In the genomic region with DNA sequence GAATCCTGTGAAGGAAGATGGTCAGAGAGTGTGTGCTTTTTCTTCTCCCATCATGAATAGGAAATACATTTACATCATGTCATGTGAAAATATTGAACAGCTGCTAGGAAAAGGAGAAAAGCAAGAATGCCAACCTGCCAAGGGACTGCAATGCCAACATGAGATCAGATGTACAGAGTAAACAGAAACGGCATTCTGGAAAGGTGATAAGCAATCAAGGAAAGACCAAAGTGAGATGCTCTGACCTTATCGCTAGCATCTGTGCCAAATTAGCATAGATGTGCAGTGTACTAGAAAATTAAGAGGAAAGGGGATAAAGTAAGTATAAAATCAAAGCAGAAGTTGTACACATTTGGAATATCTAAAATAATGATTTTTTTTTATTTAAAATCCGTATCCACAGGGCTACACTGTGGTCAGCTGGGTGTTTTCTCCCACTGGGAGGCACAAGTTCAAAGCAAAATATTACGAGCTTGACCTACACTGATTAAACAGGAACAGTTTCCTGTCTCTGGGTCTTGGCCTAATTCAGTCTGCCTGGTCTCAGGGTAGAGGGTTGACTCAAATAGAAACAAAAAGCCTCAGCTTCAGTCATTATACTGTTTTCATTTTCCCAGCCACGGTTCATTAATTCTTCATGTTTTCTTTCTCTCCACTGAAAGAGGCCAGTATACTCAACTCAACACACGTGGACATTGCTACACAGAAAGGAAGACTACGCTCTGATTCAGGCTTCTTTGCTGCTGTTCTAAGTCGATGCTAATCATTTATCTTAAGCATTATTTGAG, we compare ENCODE assay signal across 14 mouse cellular contexts.
DNase-seq lines count a peak whose midpoint lies in the region; ATAC-seq and TF ChIP-seq lines count a peak whose summit lies in the region.
"Had no signal": no experiment of that assay in that cellular context is flagged by ENCODE, and none has a peak within 500 bp of the region (broad histone marks: within the 10 kb centered on the region; RNA-seq: fewer than 3 reads in every experiment).

No protein-coding gene starts in this region.

- H3K36me3 ChIP-seq in kidney, postnatal 0 days (ENCODE audit: insufficient read depth, low read length) = no peaks in the 10 kb centered on the region
- H3K36me3 ChIP-seq in kidney, adult 2 months (ENCODE audit: control insufficient read depth, insufficient read depth, low read length) = no peaks in the 10 kb centered on the region
- H3K36me3 ChIP-seq in embryonic facial prominence, embryonic 10.5 days (replicated peaks) = no peaks in the 10 kb centered on the region
- H3K36me3 ChIP-seq in hindbrain, embryonic 15.5 days = no peaks in the 10 kb centered on the region
- H3K36me3 ChIP-seq: heart, embryonic 12.5 days had no signal

- DNase-seq in kidney, postnatal 0 days (ENCODE audit: low spot score) = peak; percentile 22
- DNase-seq in kidney, adult 2 months = no peak
- DNase-seq in embryonic facial prominence, embryonic 10.5 days (ENCODE audit: low spot score) = peak; percentile 10
- peak; percentile 75 for DNase-seq in retina, embryonic 14.5 days (ENCODE audit: low spot score)
- DNase-seq in gastrocnemius, adult 18-20 months (ENCODE audit: low spot score) = no peak
- DNase-seq in spleen, postnatal 14 days (ENCODE audit: low spot score in 2 of 2) = no peak
- DNase-seq: adrenal gland, adult 8-10 months; gastrocnemius, postnatal 14 days; right cerebral cortex, postnatal 4 days had no signal

- no peaks in the 10 kb centered on the region for H3K27me3 ChIP-seq in kidney, postnatal 0 days (ENCODE audit: insufficient read depth, low read length)
- no peaks in the 10 kb centered on the region for H3K27me3 ChIP-seq in kidney, adult 2 months (replicated peaks; ENCODE audit: control insufficient read depth, insufficient read depth, low read length)
- no peaks in the 10 kb centered on the region for H3K27me3 ChIP-seq in embryonic facial prominence, embryonic 10.5 days (replicated peaks; ENCODE audit: low read depth, poor library complexity, severe bottlenecking)
- no peaks in the 10 kb centered on the region for H3K27me3 ChIP-seq in hindbrain, embryonic 15.5 days
- H3K27me3 ChIP-seq: heart, embryonic 12.5 days had no signal

- no peaks in the 10 kb centered on the region for H3K9me3 ChIP-seq in kidney, postnatal 0 days (replicated peaks; ENCODE audit: low read length)
- 0 out of 2 replicates have a peak, but pooled peaks cover 4% of the 10 kb centered on the region for H3K9me3 ChIP-seq in embryonic facial prominence, embryonic 10.5 days
- H3K9me3 ChIP-seq in hindbrain, embryonic 15.5 days = no peaks in the 10 kb centered on the region

- H3K27ac ChIP-seq in kidney, postnatal 0 days = no peak overlapping the region
- H3K27ac ChIP-seq in kidney, adult 2 months (ENCODE audit: insufficient read depth, low read depth, low read length) = no peak overlapping the region
- no peak overlapping the region for H3K27ac ChIP-seq in embryonic facial prominence, embryonic 10.5 days (replicated peaks)
- peak overlapping the region; percentile 48; the same call in 1 of the 2 replicates for H3K27ac ChIP-seq in hindbrain, embryonic 15.5 days (replicated peaks)
- H3K27ac ChIP-seq: stomach, postnatal 0 days had no signal

- no peak for ATAC-seq in kidney, postnatal 0 days (replicated peaks; ENCODE audit: low FRiP score, low read depth)
- ATAC-seq in hindbrain, embryonic 15.5 days (ENCODE audit: low FRiP score, low read depth) = peak; percentile 61
- ATAC-seq: lung, postnatal 0 days had no signal

- H3K4me3 ChIP-seq in kidney, postnatal 0 days (replicated peaks; ENCODE audit: low read depth, low read length) = no peak overlapping the region
- H3K4me3 ChIP-seq in kidney, adult 2 months (ENCODE audit: insufficient read depth, low read depth, low read length) = no peak overlapping the region
- no peak overlapping the region for H3K4me3 ChIP-seq in embryonic facial prominence, embryonic 10.5 days
- no peak overlapping the region for H3K4me3 ChIP-seq in hindbrain, embryonic 15.5 days
- H3K4me3 ChIP-seq: heart, embryonic 12.5 days had no signal

- no peak overlapping the region for H3K4me2 ChIP-seq in kidney, postnatal 0 days (ENCODE audit: low read length)
- no peak overlapping the region for H3K4me2 ChIP-seq in hindbrain, embryonic 15.5 days
- H3K4me2 ChIP-seq: heart, embryonic 12.5 days; liver, embryonic 11.5 days had no signal

- H3K9ac ChIP-seq in kidney, postnatal 0 days (ENCODE audit: low read depth, low read length) = no peak overlapping the region
- H3K9ac ChIP-seq in hindbrain, embryonic 15.5 days = no peak overlapping the region
- H3K9ac ChIP-seq: heart, embryonic 12.5 days had no signal

- TF ChIP-seq POLR2A in kidney, adult 2 months (IDR thresholded peaks at IDR 0.05; ENCODE audit: low read depth, low read length) = no peak

- H3K4me1 ChIP-seq in kidney, postnatal 0 days (replicated peaks; ENCODE audit: insufficient read depth, low read length) = no peaks in the 10 kb centered on the region
- H3K4me1 ChIP-seq in kidney, adult 2 months (ENCODE audit: control insufficient read depth, insufficient read depth, low read length) = no peaks in the 10 kb centered on the region
- H3K4me1 ChIP-seq in embryonic facial prominence, embryonic 10.5 days = peaks cover 7% of the 10 kb centered on the region; the same call in 1 of the 2 replicates
- peaks cover 6% of the 10 kb centered on the region; the same call in 1 of the 2 replicates for H3K4me1 ChIP-seq in hindbrain, embryonic 15.5 days (replicated peaks)
- H3K4me1 ChIP-seq: heart, embryonic 12.5 days had no signal

- no peak for TF ChIP-seq CTCF in kidney, postnatal 0 days (IDR thresholded peaks at IDR 0.05; ENCODE audit: low read depth)
- TF ChIP-seq CTCF in kidney, adult 2 months (conservative IDR thresholded peaks at IDR 0.05; ENCODE audit: insufficient read depth, insufficient read length, low read depth, low read length) = no peak

- WGBS in kidney, postnatal 0 days = 33% methylated on average over 8 of the region's 8 CpGs
- 20% methylated on average over 8 of the region's 8 CpGs for WGBS in kidney, adult 2 months
- WGBS in embryonic facial prominence, embryonic 10.5 days = 54% methylated on average over 8 of the region's 8 CpGs
- WGBS in hindbrain, embryonic 15.5 days = 30% methylated on average over 8 of the region's 8 CpGs

Comparison
In these comparisons a context has a peak if more than half of its experiments do, and no peak if none do; other contexts are left out.
1. DNase-seq: peak in kidney, postnatal 0 days (single experiment), embryonic facial prominence, embryonic 10.5 days (single experiment) and retina, embryonic 14.5 days (single experiment); none in kidney, adult 2 months (single experiment), gastrocnemius, adult 18-20 months (single experiment) and spleen, postnatal 14 days (0 of 2).